ENCODE assay signal across 8 mouse cellular contexts in genomic region chr6:38381129-38381771, GRCm38 (mm10). TPM values are rescaled to one million over a fixed set of nuclear protein-coding genes. Genes with fewer than 3 reads are reported as not detected.
DNase-seq lines count a peak whose midpoint lies in the region; ATAC-seq and TF ChIP-seq lines count a peak whose summit lies in the region.

Ttc26 (plus strand) TSS chr6:38381469.

- no peak for TF ChIP-seq EP300 in heart, postnatal 0 days (IDR thresholded peaks at IDR 0.05; ENCODE audit: low read depth)

- peak; percentile 98 for ATAC-seq in forebrain, embryonic 12.5 days (ENCODE audit: low FRiP score)
- ATAC-seq in heart, postnatal 0 days (ENCODE audit: insufficient read depth, low read depth) = peak; percentile 90
- peak; percentile 91 for ATAC-seq in liver, embryonic 16.5 days (ENCODE audit: low read depth)
- ATAC-seq in neural tube, embryonic 13.5 days (ENCODE audit: low read depth) = peak; percentile 94

- TF ChIP-seq CTCF in E14TG2a.4 (conservative IDR thresholded peaks at IDR 0.05; ENCODE audit: low read length) = no peak
- no peak for TF ChIP-seq CTCF in heart, postnatal 0 days (IDR thresholded peaks at IDR 0.05; ENCODE audit: low read depth)
- TF ChIP-seq CTCF in testis, adult 2 months (IDR thresholded peaks at IDR 0.05; ENCODE audit: control insufficient read depth, insufficient read depth, insufficient replicate concordance, low read depth, low read length) = no peak

- no peaks in the 10 kb centered on the region for H3K36me3 ChIP-seq in E14TG2a.4 (ENCODE audit: insufficient read depth, low read length)
- peaks cover 12% of the 10 kb centered on the region for H3K36me3 ChIP-seq in forebrain, embryonic 12.5 days (replicated peaks)
- H3K36me3 ChIP-seq in heart, postnatal 0 days (replicated peaks; ENCODE audit: control insufficient read depth, insufficient read depth, low read length) = no peaks in the 10 kb centered on the region; the same call in 1 of the 2 replicates
- no peaks in the 10 kb centered on the region for H3K36me3 ChIP-seq in liver, embryonic 16.5 days (ENCODE audit: control insufficient read depth, insufficient read depth)
- H3K36me3 ChIP-seq in neural tube, embryonic 13.5 days = peaks cover 15% of the 10 kb centered on the region
- no peaks in the 10 kb centered on the region; the same call in none of the 2 replicates for H3K36me3 ChIP-seq in testis, adult 2 months (ENCODE audit: control insufficient read depth, insufficient read depth, low read length)

- H3K27me3 ChIP-seq in E14TG2a.4 (ENCODE audit: insufficient read depth, low read length) = no peaks in the 10 kb centered on the region
- H3K27me3 ChIP-seq in forebrain, embryonic 12.5 days = no peaks in the 10 kb centered on the region
- H3K27me3 ChIP-seq in heart, postnatal 0 days (ENCODE audit: control insufficient read depth, insufficient read depth, low read length) = no peaks in the 10 kb centered on the region
- no peaks in the 10 kb centered on the region for H3K27me3 ChIP-seq in liver, embryonic 16.5 days (ENCODE audit: control insufficient read depth, insufficient read depth, low read depth, low read length)
- peaks cover 6% of the 10 kb centered on the region for H3K27me3 ChIP-seq in neural tube, embryonic 13.5 days
- H3K27me3 ChIP-seq in testis, adult 2 months (ENCODE audit: control insufficient read depth, insufficient read depth, low read length) = no peaks in the 10 kb centered on the region

- H3K27ac ChIP-seq in forebrain, embryonic 12.5 days = no peak within 1 kb of the TSS
- peak within 1 kb of the TSS; percentile 58; the same call in 1 of the 2 replicates for H3K27ac ChIP-seq in heart, postnatal 0 days (ENCODE audit: low read depth)
- H3K27ac ChIP-seq in liver, embryonic 16.5 days (ENCODE audit: low read length) = peak within 1 kb of the TSS; percentile 66
- H3K27ac ChIP-seq in neural tube, embryonic 13.5 days (replicated peaks) = peak within 1 kb of the TSS; percentile 62
- H3K27ac ChIP-seq in testis, adult 2 months (ENCODE audit: control insufficient read depth, insufficient read depth, low read depth, low read length) = peak within 1 kb of the TSS; percentile 80; the same call in 1 of the 2 replicates

- TF ChIP-seq POLR2A in testis, adult 2 months (IDR thresholded peaks at IDR 0.05; ENCODE audit: control insufficient read depth, low read depth, low read length) = peak; percentile 69

- no peaks in the 10 kb centered on the region for H3K9me3 ChIP-seq in E14TG2a.4 (ENCODE audit: low read length)
- no peaks in the 10 kb centered on the region for H3K9me3 ChIP-seq in forebrain, embryonic 12.5 days
- H3K9me3 ChIP-seq in heart, postnatal 0 days (replicated peaks; ENCODE audit: control insufficient read depth, low read length) = no peaks in the 10 kb centered on the region
- no peaks in the 10 kb centered on the region for H3K9me3 ChIP-seq in liver, embryonic 16.5 days (replicated peaks; ENCODE audit: control insufficient read depth, low read length)
- H3K9me3 ChIP-seq in neural tube, embryonic 13.5 days = no peaks in the 10 kb centered on the region

- H3K4me2 ChIP-seq in forebrain, embryonic 12.5 days = peak within 1 kb of the TSS; percentile 75
- H3K4me2 ChIP-seq in heart, postnatal 0 days (ENCODE audit: low read depth, low read length) = peak within 1 kb of the TSS; percentile 70
- H3K4me2 ChIP-seq in liver, embryonic 16.5 days (ENCODE audit: low read depth, low read length) = peak within 1 kb of the TSS; percentile 96
- peak within 1 kb of the TSS; percentile 71 for H3K4me2 ChIP-seq in neural tube, embryonic 13.5 days

- H3K4me1 ChIP-seq in E14TG2a.4 (replicated peaks; ENCODE audit: low read depth, low read length) = peaks cover 16% of the 10 kb centered on the region
- H3K4me1 ChIP-seq in forebrain, embryonic 12.5 days = peaks cover 5% of the 10 kb centered on the region; the same call in 1 of the 2 replicates
- peaks cover 10% of the 10 kb centered on the region; the same call in 1 of the 2 replicates for H3K4me1 ChIP-seq in heart, postnatal 0 days (ENCODE audit: control insufficient read depth, insufficient read depth)
- H3K4me1 ChIP-seq in liver, embryonic 16.5 days (ENCODE audit: control insufficient read depth, low read depth, low read length) = peaks cover 10% of the 10 kb centered on the region
- H3K4me1 ChIP-seq in neural tube, embryonic 13.5 days (replicated peaks) = peaks cover 13% of the 10 kb centered on the region
- H3K4me1 ChIP-seq in testis, adult 2 months (ENCODE audit: control insufficient read depth, insufficient read depth, low read length) = peaks cover 2% of the 10 kb centered on the region; the same call in 1 of the 2 replicates

- WGBS in forebrain, embryonic 12.5 days = 1% methylated on average over 26 of the region's 26 CpGs
- WGBS in heart, postnatal 0 days = under 1% methylated on average over 26 of the region's 26 CpGs
- WGBS in liver, embryonic 16.5 days (ENCODE audit: insufficient replicate concordance) = under 1% methylated on average over 26 of the region's 26 CpGs
- under 1% methylated on average over 26 of the region's 26 CpGs for WGBS in neural tube, embryonic 13.5 days

- peak within 1 kb of the TSS; percentile 88 for H3K4me3 ChIP-seq in E14TG2a.4 (replicated peaks; ENCODE audit: low read length)
- H3K4me3 ChIP-seq in forebrain, embryonic 12.5 days (replicated peaks) = peak within 1 kb of the TSS; percentile 53
- H3K4me3 ChIP-seq in heart, postnatal 0 days (ENCODE audit: low read depth, low read length) = peak within 1 kb of the TSS; percentile 58
- peak within 1 kb of the TSS; percentile 68 for H3K4me3 ChIP-seq in liver, embryonic 16.5 days (ENCODE audit: low read depth, low read length)
- peak within 1 kb of the TSS; percentile 46 for H3K4me3 ChIP-seq in neural tube, embryonic 13.5 days
- peak within 1 kb of the TSS; percentile 97 for H3K4me3 ChIP-seq in testis, adult 2 months (ENCODE audit: control insufficient read depth, low read depth, low read length)

- DNase-seq in c-Kit-positive CD71-positive TER-119-positive erythroid progenitor cells, embryonic 14.5 days (ENCODE audit: low spot score) = peak; percentile 91
- DNase-seq in heart, postnatal 0 days (ENCODE audit: low spot score) = peak; percentile 78
- DNase-seq in kidney, postnatal 4 days = peak; percentile 87 to 92

- H3K9ac ChIP-seq in forebrain, embryonic 12.5 days = peak within 1 kb of the TSS; percentile 52
- H3K9ac ChIP-seq in heart, postnatal 0 days (replicated peaks; ENCODE audit: low read depth, low read length) = peak within 1 kb of the TSS; percentile 64
- H3K9ac ChIP-seq in liver, embryonic 16.5 days (ENCODE audit: low read depth, low read length) = peak within 1 kb of the TSS; percentile 74
- H3K9ac ChIP-seq in neural tube, embryonic 13.5 days = peak within 1 kb of the TSS; percentile 79

RNA-seq across cellular contexts. Expression of gene Ttc26, which starts in this region (rescaled TPM):
- 12.7 TPM in 2 replicates for polyA plus RNA-seq in forebrain, embryonic 12.5 days (2016; fragmentation: Nextera tagmentation; extraction: Ambion mirVana)
- 1.5 and 2.3 TPM in 2 replicates for total RNA-seq in heart, postnatal 0 days (2014; rRNA removed; ENCODE audit: low replicate concordance)
- 1.00 and 1.0 TPM in 2 replicates for polyA plus RNA-seq in heart, postnatal 0 days (2015; fragmentation: Nextera tagmentation; extraction: Ambion mirVana)
- polyA plus RNA-seq in liver, embryonic 16.5 days (2015; fragmentation: Nextera tagmentation; extraction: Ambion mirVana) = 0.22 and 0.42 TPM in 2 replicates
- 6.4 and 7.2 TPM in 2 replicates for polyA plus RNA-seq in neural tube, embryonic 13.5 days (2015; fragmentation: Nextera tagmentation; extraction: Ambion mirVana)
- 8.9 and 10.9 TPM in 2 replicates for polyA plus RNA-seq in testis, adult 2 months (2012; rRNA removed)

Comparison
In these comparisons a context has a peak if more than half of its experiments do, and no peak if none do; other contexts are left out.
1. Peak in ATAC-seq, H3K4me3 ChIP-seq, H3K27ac ChIP-seq, H3K9ac ChIP-seq and H3K4me2 ChIP-seq in liver, embryonic 16.5 days; RNA of the gene not detected or under 1 TPM.
2. H3K4me3 ChIP-seq: peak in every context shown above with its lines; median percentile 97 in testis, adult 2 months; 88 in E14TG2a.4; 68 in liver, embryonic 16.5 days; 58 in heart, postnatal 0 days; 53 in forebrain, embryonic 12.5 days; 46 in neural tube, embryonic 13.5 days.